Mouse (Mus musculus): ENCODE results near the gene Olfr3. TPM values are rescaled to one million over a fixed set of nuclear protein-coding genes. Genes with fewer than 3 reads are reported as not detected.

The Olfr3 gene
- polyA plus RNA-seq (2012; fragmentation: generic; extraction: Trizol): not detected

GRCm38 (mm10) chr2:36816932-36817331, at the start of gene Olfr3:
Olfr3 (minus strand) TSS chr2:36817032.
- TF ChIP-seq POLR2AphosphoS2 (IDR thresholded peaks at IDR 0.05; ENCODE audit: insufficient read length, low read depth) (no peak), SRF (IDR thresholded peaks at IDR 0.05; ENCODE audit: control insufficient read depth, insufficient read length, low read depth) (no peak), USF1 (IDR thresholded peaks at IDR 0.05; ENCODE audit: low read depth) (no peak), TCF12 (IDR thresholded peaks at IDR 0.05; ENCODE audit: insufficient read depth, poor library complexity, severe bottlenecking) (no peak), REST (IDR thresholded peaks at IDR 0.05; ENCODE audit: insufficient read depth, insufficient read length) (no peak), MYOD1 (IDR thresholded peaks at IDR 0.05; ENCODE audit: control insufficient read depth in 1 of 3, insufficient read length in 2 of 3, low read depth in 2 of 3) (no peak), POLR2A (IDR thresholded peaks at IDR 0.05; ENCODE audit: insufficient read length, low read depth) (no peak), MAX (IDR thresholded peaks at IDR 0.05; ENCODE audit: low read depth) (no peak), MYOG (IDR thresholded peaks at IDR 0.05; ENCODE audit: control insufficient read depth in 1 of 3, insufficient read depth in 1 of 3, insufficient read length in 2 of 3, low read depth in 2 of 3) (no peak), CEBPB (IDR thresholded peaks at IDR 0.05; ENCODE audit: insufficient read depth, poor library complexity, severe bottlenecking) (no peak), TCF3 (IDR thresholded peaks at IDR 0.05; ENCODE audit: insufficient read length, low read depth) (no peak), E2F4 (IDR thresholded peaks at IDR 0.05; ENCODE audit: insufficient read depth) (no peak)
- no peaks in the 10 kb centered on the region for H3K79me2 ChIP-seq (ENCODE audit: control insufficient read depth, insufficient read depth)
- H3ac ChIP-seq (ENCODE audit: control insufficient read depth, insufficient read length): no peak within 1 kb of the TSS
- H3K27me3 ChIP-seq (ENCODE audit: control insufficient read depth, insufficient read depth, insufficient read length): no peaks in the 10 kb centered on the region
- H3K4me2 ChIP-seq (ENCODE audit: low read depth): no peak within 1 kb of the TSS
- H3K4me3 ChIP-seq: no peak within 1 kb of the TSS
- H3K36me3 ChIP-seq (ENCODE audit: control insufficient read depth, insufficient read depth): no peaks in the 10 kb centered on the region

- no peak for TF ChIP-seq MYOG (IDR thresholded peaks at IDR 0.05; ENCODE audit: control insufficient read depth in 1 of 3, insufficient read depth in 1 of 3, insufficient read length in 2 of 3, low read depth in 2 of 3)
- no peak for TF ChIP-seq POLR2AphosphoS2 (IDR thresholded peaks at IDR 0.05; ENCODE audit: insufficient read length, low read depth)
- no peak for TF ChIP-seq MYOD1 (IDR thresholded peaks at IDR 0.05; ENCODE audit: control insufficient read depth in 1 of 3, insufficient read length in 2 of 3, low read depth in 2 of 3)
- TF ChIP-seq CEBPB (IDR thresholded peaks at IDR 0.05; ENCODE audit: insufficient read depth, poor library complexity, severe bottlenecking): no peak
- TF ChIP-seq POLR2A (IDR thresholded peaks at IDR 0.05; ENCODE audit: insufficient read length, low read depth): no peak
- no peak for TF ChIP-seq TCF3 (IDR thresholded peaks at IDR 0.05; ENCODE audit: insufficient read length, low read depth)
- TF ChIP-seq REST (IDR thresholded peaks at IDR 0.05; ENCODE audit: insufficient read depth, insufficient read length): no peak
- Histone ChIP-seq H3K4me3 (no peak within 1 kb of the TSS), H3K27me3 (ENCODE audit: control insufficient read depth, insufficient read depth, insufficient read length) (no peaks in the 10 kb centered on the region), H3K79me2 (ENCODE audit: control insufficient read depth, insufficient read depth) (no peaks in the 10 kb centered on the region), H3K4me2 (ENCODE audit: low read depth) (no peak within 1 kb of the TSS), H3K36me3 (ENCODE audit: control insufficient read depth, insufficient read depth) (no peaks in the 10 kb centered on the region), H3ac (ENCODE audit: control insufficient read depth, insufficient read length) (no peak within 1 kb of the TSS)
These were observed 45.7 kb upstream of the Olfr3 start, which contains the start of gene Olfr351 for GRCm38 (mm10) chr2:36862560-36862959. Olfr351 (minus strand) TSS chr2:36862660.

GRCm38 (mm10) chr2:36846010-36846409, 29.2 kb upstream of the Olfr3 start, which contains the start of gene Olfr350:
Olfr350 (plus strand) TSS chr2:36846310.
- TF ChIP-seq REST (IDR thresholded peaks at IDR 0.05; ENCODE audit: insufficient read depth, insufficient read length) (no peak), MAX (IDR thresholded peaks at IDR 0.05; ENCODE audit: low read depth) (no peak), E2F4 (IDR thresholded peaks at IDR 0.05; ENCODE audit: insufficient read depth) (no peak), POLR2AphosphoS2 (IDR thresholded peaks at IDR 0.05; ENCODE audit: insufficient read length, low read depth) (no peak)
- Histone ChIP-seq H3K36me3 (ENCODE audit: control insufficient read depth, insufficient read depth) (no peaks in the 10 kb centered on the region), H3K4me2 (ENCODE audit: low read depth) (no peak within 1 kb of the TSS), H3K4me3 (no peak within 1 kb of the TSS), H3K79me2 (ENCODE audit: control insufficient read depth, insufficient read depth) (no peaks in the 10 kb centered on the region), H3K27me3 (ENCODE audit: control insufficient read depth, insufficient read depth, insufficient read length) (no peaks in the 10 kb centered on the region), H3ac (ENCODE audit: control insufficient read depth, insufficient read length) (no peak within 1 kb of the TSS)

GRCm38 (mm10) chr2:36790238-36790637, 26.6 kb downstream of the Olfr3 start, which contains the start of gene Olfr50:
Olfr50 (plus strand) TSS chr2:36790538.
- Histone ChIP-seq H3K4me2 (ENCODE audit: low read depth) (no peak within 1 kb of the TSS), H3K36me3 (ENCODE audit: control insufficient read depth, insufficient read depth) (no peaks in the 10 kb centered on the region), H3ac (ENCODE audit: control insufficient read depth, insufficient read length) (no peak within 1 kb of the TSS), H3K4me3 (no peak within 1 kb of the TSS), H3K27me3 (ENCODE audit: control insufficient read depth, insufficient read depth, insufficient read length) (no peaks in the 10 kb centered on the region), H3K79me2 (ENCODE audit: control insufficient read depth, insufficient read depth) (no peaks in the 10 kb centered on the region)
- TF ChIP-seq MYOD1 (IDR thresholded peaks at IDR 0.05; ENCODE audit: control insufficient read depth in 1 of 3, insufficient read length in 2 of 3, low read depth in 2 of 3) (no peak), TCF12 (IDR thresholded peaks at IDR 0.05; ENCODE audit: insufficient read depth, poor library complexity, severe bottlenecking) (no peak), SRF (IDR thresholded peaks at IDR 0.05; ENCODE audit: control insufficient read depth, insufficient read length, low read depth) (no peak)

GRCm38 (mm10) chr2:36783976-36784375, 32.9 kb downstream of the Olfr3 start, which contains the start of gene Olfr348:
Olfr348 (plus strand) TSS chr2:36784276.
- Histone ChIP-seq H3K36me3 (ENCODE audit: control insufficient read depth, insufficient read depth) (no peaks in the 10 kb centered on the region), H3K27me3 (ENCODE audit: control insufficient read depth, insufficient read depth, insufficient read length) (no peaks in the 10 kb centered on the region), H3K4me3 (no peak within 1 kb of the TSS), H3K79me2 (ENCODE audit: control insufficient read depth, insufficient read depth) (no peaks in the 10 kb centered on the region), H3ac (ENCODE audit: control insufficient read depth, insufficient read length) (no peak within 1 kb of the TSS), H3K4me2 (ENCODE audit: low read depth) (no peak within 1 kb of the TSS)
- no peak for TF ChIP-seq TCF12 (IDR thresholded peaks at IDR 0.05; ENCODE audit: insufficient read depth, poor library complexity, severe bottlenecking)
- TF ChIP-seq CEBPB (IDR thresholded peaks at IDR 0.05; ENCODE audit: insufficient read depth, poor library complexity, severe bottlenecking): no peak

Other genes with a start within 250 kb of the Olfr3 start
- not detected for gene Olfr345, start 177.0 kb downstream of the Olfr3 start, polyA plus RNA-seq (2012; fragmentation: generic; extraction: Trizol)
- gene Olfr346, start 131.2 kb downstream of the Olfr3 start, polyA plus RNA-seq (2012; fragmentation: generic; extraction: Trizol): not detected
- not detected for gene Olfr347, start 85.1 kb downstream of the Olfr3 start, polyA plus RNA-seq (2012; fragmentation: generic; extraction: Trizol)
- not detected for gene Olfr348, start 32.8 kb downstream of the Olfr3 start, polyA plus RNA-seq (2012; fragmentation: generic; extraction: Trizol)
- gene Olfr50, start 26.5 kb downstream of the Olfr3 start, polyA plus RNA-seq (2012; fragmentation: generic; extraction: Trizol): not detected
- not detected for gene Olfr350, start 29.3 kb upstream of the Olfr3 start, polyA plus RNA-seq (2012; fragmentation: generic; extraction: Trizol)
- gene Olfr351, start 45.6 kb upstream of the Olfr3 start, polyA plus RNA-seq (2012; fragmentation: generic; extraction: Trizol): not detected
- not detected for gene Olfr352, start 51.4 kb upstream of the Olfr3 start, polyA plus RNA-seq (2012; fragmentation: generic; extraction: Trizol)
- not detected for gene Olfr353, start 75.9 kb upstream of the Olfr3 start, polyA plus RNA-seq (2012; fragmentation: generic; extraction: Trizol)
- not detected for gene Olfr354, start 88.6 kb upstream of the Olfr3 start, polyA plus RNA-seq (2012; fragmentation: generic; extraction: Trizol)
- not detected for gene Olfr355, start 111.9 kb upstream of the Olfr3 start, polyA plus RNA-seq (2012; fragmentation: generic; extraction: Trizol)
- not detected for gene Olfr356, start 120.1 kb upstream of the Olfr3 start, polyA plus RNA-seq (2012; fragmentation: generic; extraction: Trizol)
- not detected for gene Olfr357, start 176.8 kb upstream of the Olfr3 start, polyA plus RNA-seq (2012; fragmentation: generic; extraction: Trizol)
- gene Olfr358, start 192.3 kb upstream of the Olfr3 start, polyA plus RNA-seq (2012; fragmentation: generic; extraction: Trizol): not detected
- gene Olfr360, start 248.7 kb upstream of the Olfr3 start, polyA plus RNA-seq (2012; fragmentation: generic; extraction: Trizol): not detected

All from myocyte (in vitro differentiated cells).